Mouse (Mus musculus): Measurements from ENCODE around the gene Myl9. TPM values are rescaled to one million over a fixed set of nuclear protein-coding genes. Genes with fewer than 3 reads are reported as not detected.

Gene Myl9
- polyA plus RNA-seq, 1 experiment from 2014 or later, result 126 TPM

- no peak overlapping the region for H3K27ac ChIP-seq
- H3K4me1 ChIP-seq (replicated peaks), result no peaks in the 10 kb centered on the region
- DNase-seq (ENCODE audit: low spot score), result no peak
- no peaks in the 10 kb centered on the region for H3K27me3 ChIP-seq (ENCODE audit: insufficient read depth, poor library complexity, severe bottlenecking)
- no peaks in the 10 kb centered on the region for H3K9me3 ChIP-seq
- H3K4me3 ChIP-seq, result no peak overlapping the region
- peaks cover 33% of the 10 kb centered on the region for H3K36me3 ChIP-seq
- WGBS, result 82% methylated on average over 5 of the region's 5 CpGs
Measured at GRCm38 (mm10) chr2:156767108-156767507, 8.1 kb upstream of the Myl9 start.

DNA sequence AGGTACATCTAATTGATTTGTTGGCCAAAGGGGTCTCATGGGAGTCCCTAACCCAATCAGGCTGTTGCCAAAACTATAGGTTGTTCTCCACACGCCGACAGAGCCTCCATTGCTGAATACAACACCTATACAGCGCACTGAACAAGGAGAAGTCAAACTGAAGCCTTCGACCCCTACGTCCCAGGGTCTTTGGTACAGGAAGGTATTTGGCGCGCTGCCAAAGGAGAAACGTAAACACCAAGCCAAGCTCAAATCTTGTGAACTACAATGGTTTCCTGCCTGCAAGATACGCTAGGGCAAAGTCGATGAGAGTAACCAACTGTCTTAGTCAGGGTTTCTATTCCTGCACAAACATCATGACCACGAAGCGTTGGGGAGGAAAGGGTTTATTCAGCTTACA is 5.9 kb upstream of the Myl9 start:
- no peak for DNase-seq (ENCODE audit: low spot score)
- H3K27me3 ChIP-seq (ENCODE audit: insufficient read depth, poor library complexity, severe bottlenecking), result no peaks in the 10 kb centered on the region
- H3K27ac ChIP-seq, result no peak overlapping the region
- H3K36me3 ChIP-seq, result peaks cover 11% of the 10 kb centered on the region
- H3K4me3 ChIP-seq, result no peak overlapping the region
- WGBS, result 88% methylated on average over 12 of the region's 12 CpGs
- no peaks in the 10 kb centered on the region for H3K9me3 ChIP-seq
- H3K4me1 ChIP-seq (replicated peaks), result peaks cover 3% of the 10 kb centered on the region

GRCm38 (mm10) chr2:156773470-156773869 is 1.8 kb upstream of the Myl9 start:
- no peaks in the 10 kb centered on the region for H3K36me3 ChIP-seq
- H3K9me3 ChIP-seq, result no peaks in the 10 kb centered on the region
- no peak overlapping the region for H3K27ac ChIP-seq
- no peak for DNase-seq (ENCODE audit: low spot score)
- no peak overlapping the region for H3K4me3 ChIP-seq
- H3K4me1 ChIP-seq (replicated peaks), result peaks cover 33% of the 10 kb centered on the region
- H3K27me3 ChIP-seq (ENCODE audit: insufficient read depth, poor library complexity, severe bottlenecking), result peaks cover 16% of the 10 kb centered on the region

GRCm38 (mm10) chr2:156774035-156774737 is 1.0 kb upstream of the Myl9 start:
- WGBS, result 67% methylated on average over 13 of the region's 13 CpGs
- Histone ChIP-seq H3K4me3 (peak overlapping the region; percentile 52), H3K36me3 (no peaks in the 10 kb centered on the region), H3K9me3 (no peaks in the 10 kb centered on the region), H3K4me1 (replicated peaks) (peaks cover 35% of the 10 kb centered on the region), H3K27ac (peak overlapping the region; percentile 88), H3K27me3 (ENCODE audit: insufficient read depth, poor library complexity, severe bottlenecking) (peaks cover 20% of the 10 kb centered on the region)
- DNase-seq (ENCODE audit: low spot score), result no peak

GRCm38 (mm10) chr2:156775455-156776435 is 525 bp downstream of the Myl9 start:
- peaks cover 23% of the 10 kb centered on the region for H3K27me3 ChIP-seq (ENCODE audit: insufficient read depth, poor library complexity, severe bottlenecking)
- H3K4me1 ChIP-seq (replicated peaks), result peaks cover 44% of the 10 kb centered on the region
- peak overlapping the region; percentile 52 for H3K4me3 ChIP-seq
- 33% methylated on average over 17 of the region's 17 CpGs for WGBS
- H3K36me3 ChIP-seq, result no peaks in the 10 kb centered on the region
- no peaks in the 10 kb centered on the region for H3K9me3 ChIP-seq
- H3K27ac ChIP-seq, result peak overlapping the region; percentile 88
- no peak for DNase-seq (ENCODE audit: low spot score)

DNA sequence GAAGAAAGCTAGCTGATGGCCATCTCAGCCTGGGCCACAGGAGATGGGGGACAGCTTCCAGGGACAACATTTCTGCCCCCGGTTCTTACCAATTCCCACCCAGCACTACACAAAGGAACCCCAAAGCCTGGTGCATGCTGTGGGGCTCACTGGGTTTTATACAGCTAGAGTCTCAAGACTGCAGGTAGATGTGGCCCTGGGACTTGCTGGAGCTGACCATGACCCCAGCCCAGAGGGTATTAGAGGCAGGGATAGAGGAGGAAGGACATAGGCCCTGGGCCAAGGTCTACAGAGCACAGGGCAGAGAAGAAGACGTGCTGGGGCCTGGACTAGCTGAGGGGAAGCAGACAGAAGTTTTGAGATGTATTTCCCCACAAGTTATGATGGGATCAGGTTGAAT is 1.7 kb downstream of the Myl9 start:
- 88% methylated on average over 2 of the region's 2 CpGs for WGBS
- H3K36me3 ChIP-seq, result no peaks in the 10 kb centered on the region
- H3K4me3 ChIP-seq, result no peak overlapping the region
- peaks cover 30% of the 10 kb centered on the region for H3K27me3 ChIP-seq (ENCODE audit: insufficient read depth, poor library complexity, severe bottlenecking)
- DNase-seq (ENCODE audit: low spot score), result no peak
- peaks cover 52% of the 10 kb centered on the region for H3K4me1 ChIP-seq (replicated peaks)
- H3K27ac ChIP-seq, result no peak overlapping the region
- no peaks in the 10 kb centered on the region for H3K9me3 ChIP-seq

GRCm38 (mm10) chr2:156777326-156778004 is 2.2 kb downstream of the Myl9 start:
- Histone ChIP-seq H3K27me3 (ENCODE audit: insufficient read depth, poor library complexity, severe bottlenecking) (peaks cover 30% of the 10 kb centered on the region), H3K4me1 (replicated peaks) (peaks cover 52% of the 10 kb centered on the region), H3K27ac (no peak overlapping the region), H3K4me3 (no peak overlapping the region), H3K36me3 (no peaks in the 10 kb centered on the region), H3K9me3 (no peaks in the 10 kb centered on the region)
- WGBS, result 54% methylated on average over 7 of the region's 7 CpGs
- DNase-seq (ENCODE audit: low spot score), result no peak

- Histone ChIP-seq H3K9me3 (no peaks in the 10 kb centered on the region), H3K4me3 (no peak overlapping the region), H3K4me1 (replicated peaks) (peaks cover 52% of the 10 kb centered on the region), H3K27ac (no peak overlapping the region), H3K36me3 (no peaks in the 10 kb centered on the region), H3K27me3 (ENCODE audit: insufficient read depth, poor library complexity, severe bottlenecking) (peaks cover 30% of the 10 kb centered on the region)
- 86% methylated on average over 8 of the region's 8 CpGs for WGBS
- no peak for DNase-seq (ENCODE audit: low spot score)
Measured at GRCm38 (mm10) chr2:156778571-156778970, 3.4 kb downstream of the Myl9 start.

GRCm38 (mm10) chr2:156779036-156779435 is 3.8 kb downstream of the Myl9 start:
- Histone ChIP-seq H3K36me3 (no peaks in the 10 kb centered on the region), H3K27me3 (ENCODE audit: insufficient read depth, poor library complexity, severe bottlenecking) (peaks cover 30% of the 10 kb centered on the region), H3K4me3 (no peak overlapping the region), H3K27ac (peak overlapping the region; percentile 35; the same call in 1 of the 2 replicates), H3K9me3 (no peaks in the 10 kb centered on the region), H3K4me1 (replicated peaks) (peaks cover 52% of the 10 kb centered on the region)
- 81% methylated on average over 5 of the region's 5 CpGs for WGBS
- DNase-seq (ENCODE audit: low spot score), result no peak

DNA sequence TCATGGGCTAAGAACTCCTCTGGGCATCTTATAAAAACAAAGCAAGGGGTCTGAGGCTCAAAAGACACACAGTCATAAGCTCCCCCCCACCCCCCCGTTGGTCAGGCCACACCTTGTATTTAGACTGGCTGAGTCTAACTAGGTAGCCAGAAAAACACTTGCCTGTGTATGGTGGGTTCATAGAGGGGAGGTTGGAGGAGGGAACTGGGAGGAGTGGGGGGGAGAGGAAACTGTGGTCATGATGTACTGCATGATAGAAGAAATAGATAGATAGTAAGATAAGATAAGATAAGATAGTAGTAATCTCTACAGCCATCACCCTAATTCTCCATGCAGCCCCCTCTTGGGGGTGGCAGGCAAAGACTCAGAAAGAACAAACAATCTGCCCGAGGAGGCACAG is 4.3 kb downstream of the Myl9 start:
- Histone ChIP-seq H3K27ac (no peak overlapping the region), H3K27me3 (ENCODE audit: insufficient read depth, poor library complexity, severe bottlenecking) (peaks cover 30% of the 10 kb centered on the region), H3K4me1 (replicated peaks) (peaks cover 47% of the 10 kb centered on the region), H3K36me3 (no peaks in the 10 kb centered on the region), H3K4me3 (no peak overlapping the region), H3K9me3 (no peaks in the 10 kb centered on the region)
- DNase-seq (ENCODE audit: low spot score), result no peak
- 64% methylated on average over 2 of the region's 2 CpGs for WGBS

DNA sequence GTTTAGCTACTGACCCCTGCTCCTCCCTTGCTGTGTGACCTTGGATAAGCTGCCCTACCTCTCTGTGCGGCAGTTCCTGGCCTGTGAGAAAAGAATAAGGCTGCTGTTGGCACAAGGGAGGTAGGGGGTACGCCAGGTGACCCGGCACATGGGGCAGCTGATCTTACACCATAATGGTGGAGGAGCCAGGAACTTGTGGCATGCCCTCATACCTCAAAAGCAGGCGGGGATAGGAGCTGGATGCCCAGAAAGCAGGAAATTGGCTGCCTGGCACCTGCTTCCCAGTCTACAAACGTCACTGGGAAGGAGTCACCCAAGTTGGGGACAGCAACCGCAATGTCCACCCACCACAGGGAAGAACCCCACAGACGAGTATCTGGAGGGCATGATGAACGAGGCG is 4.9 kb downstream of the Myl9 start:
- DNase-seq (ENCODE audit: low spot score), result no peak
- WGBS, result 73% methylated on average over 9 of the region's 9 CpGs

GRCm38 (mm10) chr2:156780752-156781151 is 5.5 kb downstream of the Myl9 start:
- DNase-seq (ENCODE audit: low spot score), result peak; percentile 35
- Histone ChIP-seq H3K27ac (no peak overlapping the region), H3K4me1 (replicated peaks) (peaks cover 34% of the 10 kb centered on the region), H3K4me3 (no peak overlapping the region; the same call in 1 of the 2 replicates), H3K36me3 (no peaks in the 10 kb centered on the region), H3K27me3 (ENCODE audit: insufficient read depth, poor library complexity, severe bottlenecking) (peaks cover 25% of the 10 kb centered on the region), H3K9me3 (0 out of 2 replicates have a peak, but pooled peaks cover 2% of the 10 kb centered on the region)
- 21% methylated on average over 17 of the region's 17 CpGs for WGBS

More for the DNA sequence above, 4.9 kb downstream of the Myl9 start:
- H3K27me3 ChIP-seq (ENCODE audit: insufficient read depth, poor library complexity, severe bottlenecking), result peaks cover 30% of the 10 kb centered on the region
- no peak overlapping the region for H3K27ac ChIP-seq
- H3K9me3 ChIP-seq, result no peaks in the 10 kb centered on the region
- no peaks in the 10 kb centered on the region for H3K36me3 ChIP-seq
- peaks cover 41% of the 10 kb centered on the region for H3K4me1 ChIP-seq (replicated peaks)
- H3K4me3 ChIP-seq, result no peak overlapping the region
